Mouse (Mus musculus) heart, adult 2 months (tissue): Measurements from ENCODE around the gene Stat3.

Source experiments
- CTCF ChIP-seq: fragments of 200-600 bp; IDR thresholded peaks from 2 replicates; pipeline ENCODE4 v1.8.1; 2022; ENCODE audit warnings: antibody characterized with exemption, mild to moderate bottlenecking, moderate library complexity
- POLR2A ChIP-seq: fragments of 200-500 bp; IDR thresholded peaks from 2 replicates; pipeline ENCODE4 v1.6.1; 2011; ENCODE audit warnings: mild to moderate bottlenecking, low read depth, low read length, control low read depth; ENCODE audit not compliant: insufficient read depth

- TF ChIP-seq POLR2A (no peak), CTCF (no peak)
Observed at GRCm38 (mm10) chr11:100853018-100853417, 86.3 kb downstream of the Stat3 start.
